Mouse (Mus musculus) small intestine, adult 2 months (tissue): ENCODE data around the gene Bco2.

Experiments
- CTCF ChIP-seq: fragments of 200-500 bp; IDR thresholded peaks from 2 replicates; pipeline ENCODE4 v1.5.1; 2012; ENCODE audit warnings: low read depth, mild to moderate bottlenecking, control low read depth, inconsistent platforms, low read length, moderate library complexity, mixed read lengths; ENCODE audit not compliant: insufficient replicate concordance, insufficient read length; ENCODE audit errors: extremely low read depth
- POLR2A ChIP-seq: fragments of 200-500 bp; IDR thresholded peaks from 2 replicates; pipeline ENCODE4 v1.6.1; 2012; ENCODE audit warnings: low read depth, mild to moderate bottlenecking, control low read depth, inconsistent platforms, low read length, moderate library complexity

DNA sequence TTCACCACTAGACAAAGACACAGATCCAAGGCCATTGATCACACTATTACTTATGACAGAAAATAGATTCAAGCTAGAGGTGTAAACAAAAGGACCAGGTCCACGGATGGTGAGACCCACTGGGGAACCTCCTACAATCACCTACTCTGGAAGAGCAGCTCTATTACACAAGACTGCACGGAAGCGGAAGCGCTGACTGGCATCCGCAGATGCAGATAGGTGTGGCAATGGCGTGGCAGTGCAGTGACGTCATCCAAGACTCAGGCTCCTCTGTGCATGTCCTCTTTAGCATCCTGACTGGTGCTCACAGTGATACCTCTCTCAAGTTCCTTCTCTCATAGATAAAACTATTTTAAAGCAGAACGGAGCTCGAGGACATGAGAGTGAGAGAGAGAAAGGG, 38.0 kb upstream of the Bco2 start:
- TF ChIP-seq CTCF (no peak), POLR2A (no peak)
